Mouse (Mus musculus): Measurements from ENCODE around the gene Stk4. TPM values are rescaled to one million over a fixed set of nuclear protein-coding genes. Genes with fewer than 3 reads are reported as not detected.

Stk4 gene
- polyA plus RNA-seq, 1 experiment from 2014 or later: 14.0 TPM

DNA sequence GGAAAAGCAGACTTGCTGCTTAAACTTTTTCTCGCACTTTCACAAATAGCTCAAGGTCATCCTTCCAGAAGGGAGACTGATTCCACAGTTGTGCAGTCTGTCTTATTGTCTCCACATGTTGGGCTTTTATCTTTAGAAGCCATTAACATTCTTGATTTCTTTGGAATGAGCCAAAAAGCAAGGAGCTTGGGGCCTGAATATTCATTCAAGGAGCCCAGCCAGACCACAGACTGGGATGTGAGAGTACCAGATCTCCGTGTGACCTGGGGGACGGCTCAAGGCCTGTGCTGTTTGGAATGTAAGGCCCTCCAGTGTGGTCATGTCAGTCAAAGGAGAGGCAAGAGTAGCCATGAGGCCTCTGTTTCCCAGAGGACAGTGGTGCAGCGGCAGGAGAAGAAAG, 38.4 kb downstream of the Stk4 start:
- ATAC-seq (ENCODE audit: low read depth): no peak
- H3K4me2 ChIP-seq (ENCODE audit: low read depth, low read length): no peak overlapping the region
- H3K27me3 ChIP-seq (ENCODE audit: control insufficient read depth, insufficient read depth, low read depth, low read length): no peaks in the 10 kb centered on the region
- H3K9me3 ChIP-seq (replicated peaks; ENCODE audit: control insufficient read depth, low read length): no peaks in the 10 kb centered on the region
- WGBS (ENCODE audit: insufficient replicate concordance): 74% methylated on average over 4 of the region's 4 CpGs
- H3K36me3 ChIP-seq (ENCODE audit: control insufficient read depth, insufficient read depth): 0 out of 2 replicates have a peak, but pooled peaks cover 2% of the 10 kb centered on the region
- no peak overlapping the region for H3K4me3 ChIP-seq (ENCODE audit: low read depth, low read length)
- H3K4me1 ChIP-seq (ENCODE audit: control insufficient read depth, low read depth, low read length): no peaks in the 10 kb centered on the region
- no peak overlapping the region for H3K9ac ChIP-seq (ENCODE audit: low read depth, low read length)
- no peak overlapping the region for H3K27ac ChIP-seq (ENCODE audit: low read length)

DNA sequence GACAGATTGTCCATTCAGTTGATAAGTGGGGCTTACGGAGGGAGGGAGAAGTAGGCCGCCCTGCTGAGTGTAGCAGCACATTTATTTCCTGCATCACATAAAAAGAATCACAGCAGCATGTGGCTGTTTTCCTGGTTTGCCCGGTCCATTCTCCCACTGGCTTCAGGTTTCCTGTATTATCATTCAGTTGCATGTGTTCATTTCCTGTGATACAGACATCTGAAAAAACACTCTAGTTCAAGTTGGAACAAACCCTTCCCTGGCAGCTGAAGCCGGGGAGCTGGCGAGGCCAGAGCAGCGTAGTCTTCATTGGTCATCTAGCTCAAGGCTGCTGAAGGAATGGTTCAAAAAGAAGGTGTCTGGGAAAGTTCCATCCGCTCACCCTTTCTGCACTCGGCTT, 41.4 kb downstream of the Stk4 start:
- H3K9ac ChIP-seq (ENCODE audit: low read depth, low read length): no peak overlapping the region
- H3K36me3 ChIP-seq (ENCODE audit: control insufficient read depth, insufficient read depth): no peaks in the 10 kb centered on the region
- no peaks in the 10 kb centered on the region for H3K4me1 ChIP-seq (ENCODE audit: control insufficient read depth, low read depth, low read length)
- no peak overlapping the region for H3K27ac ChIP-seq (ENCODE audit: low read length)
- H3K4me3 ChIP-seq (ENCODE audit: low read depth, low read length): no peak overlapping the region
- WGBS (ENCODE audit: insufficient replicate concordance): 76% methylated on average over 8 of the region's 8 CpGs
- ATAC-seq (ENCODE audit: low read depth): no peak
- no peaks in the 10 kb centered on the region for H3K27me3 ChIP-seq (ENCODE audit: control insufficient read depth, insufficient read depth, low read depth, low read length)
- no peaks in the 10 kb centered on the region for H3K9me3 ChIP-seq (replicated peaks; ENCODE audit: control insufficient read depth, low read length)
- H3K4me2 ChIP-seq (ENCODE audit: low read depth, low read length): no peak overlapping the region

DNA sequence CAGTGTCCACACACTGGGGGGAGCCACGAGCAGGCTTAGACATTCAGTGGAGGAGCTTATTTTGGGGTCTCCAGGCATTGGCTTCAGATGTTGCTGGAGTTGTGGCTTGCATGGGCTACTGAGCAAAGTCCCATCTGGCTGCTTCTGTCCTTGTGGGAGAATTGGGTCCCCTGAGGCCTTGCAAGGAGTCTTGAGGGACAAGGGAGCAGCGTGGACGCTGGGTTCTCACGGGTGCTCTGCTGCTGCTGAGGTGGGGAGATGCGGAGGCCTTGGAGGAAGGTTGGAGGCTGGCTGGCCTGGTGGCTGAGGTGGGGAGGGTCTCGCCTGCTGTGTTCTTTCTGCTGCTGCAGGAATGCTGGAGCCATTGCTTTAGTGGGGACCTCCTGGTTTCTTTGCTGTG, 43.9 kb downstream of the Stk4 start:
- 82% methylated on average over 6 of the region's 6 CpGs for WGBS (ENCODE audit: insufficient replicate concordance)
- no peak overlapping the region for H3K4me3 ChIP-seq (ENCODE audit: low read depth, low read length)
- no peak overlapping the region for H3K4me2 ChIP-seq (ENCODE audit: low read depth, low read length)
- H3K4me1 ChIP-seq (ENCODE audit: control insufficient read depth, low read depth, low read length): no peaks in the 10 kb centered on the region
- no peaks in the 10 kb centered on the region for H3K27me3 ChIP-seq (ENCODE audit: control insufficient read depth, insufficient read depth, low read depth, low read length)
- peaks cover 5% of the 10 kb centered on the region; the same call in 1 of the 2 replicates for H3K36me3 ChIP-seq (ENCODE audit: control insufficient read depth, insufficient read depth)
- H3K9ac ChIP-seq (ENCODE audit: low read depth, low read length): no peak overlapping the region
- H3K27ac ChIP-seq (ENCODE audit: low read length): no peak overlapping the region
- ATAC-seq (ENCODE audit: low read depth): no peak
- no peaks in the 10 kb centered on the region for H3K9me3 ChIP-seq (replicated peaks; ENCODE audit: control insufficient read depth, low read length)

DNA sequence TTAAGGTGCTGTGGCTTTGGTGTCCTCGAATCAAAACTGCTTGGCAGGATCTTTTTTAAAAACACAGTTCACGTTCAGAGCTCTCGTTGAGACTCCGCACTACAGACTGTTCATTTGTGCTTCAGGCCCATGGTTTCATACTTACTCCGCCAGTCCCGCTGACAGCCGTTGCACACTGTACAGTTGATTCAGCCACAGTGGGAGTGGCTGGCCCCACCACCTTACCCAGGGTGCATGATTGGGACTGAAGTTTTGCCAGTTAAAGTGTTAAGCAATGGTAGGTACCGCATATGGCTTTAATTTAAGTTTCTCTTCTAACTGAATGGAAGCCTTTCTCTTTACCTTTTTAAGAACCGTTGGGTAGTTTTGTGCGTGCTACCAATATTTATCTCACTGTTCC, 45.4 kb downstream of the Stk4 start:
- Histone ChIP-seq H3K4me1 (ENCODE audit: control insufficient read depth, low read depth, low read length) (no peaks in the 10 kb centered on the region), H3K4me3 (ENCODE audit: low read depth, low read length) (no peak overlapping the region), H3K9ac (ENCODE audit: low read depth, low read length) (no peak overlapping the region), H3K27me3 (ENCODE audit: control insufficient read depth, insufficient read depth, low read depth, low read length) (no peaks in the 10 kb centered on the region), H3K27ac (ENCODE audit: low read length) (no peak overlapping the region), H3K9me3 (replicated peaks; ENCODE audit: control insufficient read depth, low read length) (no peaks in the 10 kb centered on the region), H3K4me2 (ENCODE audit: low read depth, low read length) (no peak overlapping the region), H3K36me3 (ENCODE audit: control insufficient read depth, insufficient read depth) (peaks cover 5% of the 10 kb centered on the region)
- no peak for ATAC-seq (ENCODE audit: low read depth)
- 83% methylated on average over 10 of the region's 10 CpGs for WGBS (ENCODE audit: insufficient replicate concordance)

DNA sequence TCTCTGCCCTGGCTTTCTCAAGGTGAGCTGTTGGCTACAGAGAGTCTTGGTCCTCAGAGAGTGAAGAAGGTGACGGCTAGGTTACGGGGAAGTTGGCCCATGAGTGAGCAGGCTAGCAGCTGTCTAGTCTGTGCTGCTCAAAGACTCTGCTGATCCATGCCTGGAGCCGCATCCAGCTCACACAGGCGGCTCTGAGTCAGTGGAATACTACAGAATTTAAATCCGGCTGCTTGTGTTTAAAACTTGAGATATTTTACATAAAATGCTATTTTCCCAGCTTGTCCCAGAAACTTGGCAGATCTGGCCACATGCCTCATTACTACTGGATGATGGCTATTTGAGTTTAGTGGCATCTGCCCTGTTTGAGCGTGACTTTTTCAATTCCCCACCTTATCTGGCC, 49.4 kb downstream of the Stk4 start:
- Histone ChIP-seq H3K27me3 (ENCODE audit: control insufficient read depth, insufficient read depth, low read depth, low read length) (no peaks in the 10 kb centered on the region), H3K4me3 (ENCODE audit: low read depth, low read length) (no peak overlapping the region), H3K9ac (ENCODE audit: low read depth, low read length) (no peak overlapping the region), H3K4me1 (ENCODE audit: control insufficient read depth, low read depth, low read length) (no peaks in the 10 kb centered on the region), H3K27ac (ENCODE audit: low read length) (no peak overlapping the region), H3K9me3 (replicated peaks; ENCODE audit: control insufficient read depth, low read length) (no peaks in the 10 kb centered on the region), H3K36me3 (ENCODE audit: control insufficient read depth, insufficient read depth) (peaks cover 5% of the 10 kb centered on the region), H3K4me2 (ENCODE audit: low read depth, low read length) (no peak overlapping the region)
- ATAC-seq (ENCODE audit: low read depth): no peak
- 74% methylated on average over 6 of the region's 6 CpGs for WGBS (ENCODE audit: insufficient replicate concordance)

DNA sequence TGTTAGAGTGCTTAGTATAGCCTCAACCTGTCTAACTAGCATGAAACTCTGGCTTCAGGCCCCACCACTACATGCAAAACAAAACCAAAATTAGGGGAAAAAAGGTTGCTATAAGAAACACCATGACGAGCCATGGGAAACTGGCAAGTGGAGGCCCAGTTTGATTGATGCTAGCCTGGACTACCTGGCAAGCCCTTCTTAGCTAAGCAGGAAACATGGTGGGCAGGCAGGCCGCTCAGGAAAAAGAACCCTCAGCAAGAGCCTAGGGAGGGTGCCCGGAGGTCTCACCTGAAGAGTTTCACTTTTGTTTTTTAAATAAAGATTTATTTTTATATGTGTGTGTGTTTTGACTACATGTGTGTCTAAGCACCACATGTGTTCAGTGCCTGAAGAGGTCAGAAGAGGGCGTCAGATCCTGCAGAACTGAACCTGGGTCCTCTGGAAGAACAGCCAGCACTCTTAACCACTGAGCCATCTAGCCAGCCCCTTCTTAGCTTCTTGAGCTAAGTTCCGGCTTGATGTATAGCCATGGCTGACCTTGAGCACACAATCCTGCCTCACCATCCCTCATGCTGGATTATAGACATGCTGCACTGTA, 53.1 kb downstream of the Stk4 start:
- no peaks in the 10 kb centered on the region; the same call in 1 of the 2 replicates for H3K36me3 ChIP-seq (ENCODE audit: control insufficient read depth, insufficient read depth)
- no peaks in the 10 kb centered on the region for H3K4me1 ChIP-seq (ENCODE audit: control insufficient read depth, low read depth, low read length)
- ATAC-seq (ENCODE audit: low read depth): 0 out of 2 replicates have a peak, but pooled peaks have one; percentile 2
- H3K4me3 ChIP-seq (ENCODE audit: low read depth, low read length): no peak overlapping the region
- no peak overlapping the region for H3K4me2 ChIP-seq (ENCODE audit: low read depth, low read length)
- no peaks in the 10 kb centered on the region for H3K9me3 ChIP-seq (replicated peaks; ENCODE audit: control insufficient read depth, low read length)
- no peak overlapping the region for H3K9ac ChIP-seq (ENCODE audit: low read depth, low read length)
- WGBS (ENCODE audit: insufficient replicate concordance): 64% methylated on average over 5 of the region's 5 CpGs
- no peaks in the 10 kb centered on the region for H3K27me3 ChIP-seq (ENCODE audit: control insufficient read depth, insufficient read depth, low read depth, low read length)
- no peak overlapping the region for H3K27ac ChIP-seq (ENCODE audit: low read length)

DNA sequence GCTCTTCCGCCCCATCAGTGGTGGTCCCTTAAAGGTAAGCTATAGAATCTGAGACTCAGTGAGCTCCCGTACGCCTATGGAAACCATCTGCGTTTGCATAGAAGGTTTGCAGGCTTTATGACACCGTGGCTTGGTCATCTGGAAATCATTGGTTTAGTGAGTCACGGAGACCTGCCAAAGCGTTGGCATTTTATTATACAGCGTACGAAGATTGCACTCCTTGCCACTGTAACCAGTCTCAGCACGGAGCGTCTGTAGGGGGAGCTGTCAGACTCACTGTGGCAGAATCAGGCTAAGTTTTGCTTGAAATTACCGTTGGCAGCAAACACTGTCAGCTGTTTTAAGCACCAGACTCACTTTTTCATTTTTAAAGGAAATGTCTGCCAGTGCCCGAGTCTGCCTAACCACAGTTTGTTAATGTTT, 56.4 kb downstream of the Stk4 start:
- Histone ChIP-seq H3K27ac (ENCODE audit: low read length) (no peak overlapping the region), H3K4me2 (ENCODE audit: low read depth, low read length) (no peak overlapping the region), H3K36me3 (ENCODE audit: control insufficient read depth, insufficient read depth) (no peaks in the 10 kb centered on the region), H3K27me3 (ENCODE audit: control insufficient read depth, insufficient read depth, low read depth, low read length) (no peaks in the 10 kb centered on the region), H3K9me3 (replicated peaks; ENCODE audit: control insufficient read depth, low read length) (no peaks in the 10 kb centered on the region), H3K9ac (ENCODE audit: low read depth, low read length) (no peak overlapping the region), H3K4me1 (ENCODE audit: control insufficient read depth, low read depth, low read length) (no peaks in the 10 kb centered on the region), H3K4me3 (ENCODE audit: low read depth, low read length) (no peak overlapping the region)
- ATAC-seq (ENCODE audit: low read depth): no peak
- whole genome bisulfite sequencing (ENCODE audit: insufficient replicate concordance): 74% methylated on average over 13 of the region's 13 CpGs

DNA sequence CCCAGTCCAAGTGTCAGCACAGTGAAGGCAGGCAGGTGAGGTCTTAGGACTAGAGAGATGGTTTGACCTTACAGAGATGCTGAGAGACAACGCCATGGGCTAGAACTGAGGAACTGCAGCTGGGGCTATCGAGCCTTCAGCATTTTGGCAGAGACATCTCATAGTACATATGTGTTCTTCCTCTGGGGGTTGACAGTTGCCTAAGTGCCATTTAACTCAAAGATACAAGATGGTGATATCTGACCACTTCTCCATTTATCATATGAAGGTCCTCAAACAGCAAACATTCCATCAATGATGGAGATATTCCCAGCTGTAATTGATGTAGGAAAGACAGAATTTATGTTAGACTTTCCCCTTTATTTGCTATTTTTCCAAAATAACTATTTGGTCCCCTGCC, 57.2 kb downstream of the Stk4 start:
- Histone ChIP-seq H3K27ac (ENCODE audit: low read length) (no peak overlapping the region), H3K27me3 (ENCODE audit: control insufficient read depth, insufficient read depth, low read depth, low read length) (no peaks in the 10 kb centered on the region), H3K9me3 (replicated peaks; ENCODE audit: control insufficient read depth, low read length) (no peaks in the 10 kb centered on the region), H3K4me2 (ENCODE audit: low read depth, low read length) (no peak overlapping the region), H3K36me3 (ENCODE audit: control insufficient read depth, insufficient read depth) (no peaks in the 10 kb centered on the region), H3K4me1 (ENCODE audit: control insufficient read depth, low read depth, low read length) (no peaks in the 10 kb centered on the region), H3K9ac (ENCODE audit: low read depth, low read length) (no peak overlapping the region), H3K4me3 (ENCODE audit: low read depth, low read length) (no peak overlapping the region)
- no peak for ATAC-seq (ENCODE audit: low read depth)
- 69% methylated on average over 2 of the region's 2 CpGs for WGBS (ENCODE audit: insufficient replicate concordance)

DNA sequence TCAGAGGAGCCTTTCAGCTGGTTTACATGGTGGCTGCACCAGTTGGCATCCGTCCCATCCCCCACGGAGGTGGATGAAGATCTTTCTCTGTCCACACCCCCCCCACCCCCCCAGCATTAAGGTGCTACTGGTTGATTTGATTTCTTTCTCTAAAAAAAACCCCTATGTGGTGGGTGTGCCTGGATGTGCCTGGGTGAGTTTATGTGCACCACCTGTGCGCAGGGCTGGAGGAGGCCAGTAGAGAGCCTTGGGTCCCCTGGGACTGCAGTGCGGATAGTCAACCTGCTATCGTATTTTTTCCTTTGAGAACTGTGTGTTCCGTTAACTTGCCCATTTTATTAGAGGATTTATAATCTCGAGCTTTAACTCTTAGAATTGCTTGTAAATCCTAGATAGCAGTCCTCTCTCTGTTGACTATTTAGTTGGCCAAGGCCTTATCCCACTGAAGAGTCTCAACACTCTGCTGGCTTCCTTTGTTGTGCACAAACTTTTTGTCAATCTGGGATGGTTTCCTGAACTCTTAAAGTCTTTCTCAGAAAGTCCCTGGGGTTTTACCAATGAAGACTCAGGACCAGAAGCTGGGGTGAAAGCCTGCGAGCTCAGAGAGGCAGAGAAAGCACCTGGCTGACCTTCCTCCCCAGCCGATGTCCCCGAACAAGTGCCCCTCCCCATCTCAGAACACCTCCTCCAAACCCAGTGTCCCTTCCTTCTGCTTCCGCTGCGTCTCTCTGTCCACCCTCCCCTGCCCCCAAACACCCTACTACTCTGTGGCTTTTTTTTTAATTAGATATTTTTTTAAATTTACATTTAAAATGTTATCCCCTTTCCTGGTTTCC, 58.7 kb downstream of the Stk4 start:
- H3K9me3 ChIP-seq (replicated peaks; ENCODE audit: control insufficient read depth, low read length): no peaks in the 10 kb centered on the region
- H3K9ac ChIP-seq (ENCODE audit: low read depth, low read length): no peak overlapping the region
- 78% methylated on average over 12 of the region's 12 CpGs for WGBS (ENCODE audit: insufficient replicate concordance)
- no peak overlapping the region for H3K27ac ChIP-seq (ENCODE audit: low read length)
- H3K27me3 ChIP-seq (ENCODE audit: control insufficient read depth, insufficient read depth, low read depth, low read length): no peaks in the 10 kb centered on the region
- H3K4me3 ChIP-seq (ENCODE audit: low read depth, low read length): no peak overlapping the region
- no peak overlapping the region for H3K4me2 ChIP-seq (ENCODE audit: low read depth, low read length)
- ATAC-seq (ENCODE audit: low read depth): no peak
- H3K36me3 ChIP-seq (ENCODE audit: control insufficient read depth, insufficient read depth): no peaks in the 10 kb centered on the region
- no peaks in the 10 kb centered on the region for H3K4me1 ChIP-seq (ENCODE audit: control insufficient read depth, low read depth, low read length)

Data from liver, embryonic 16.5 days (tissue).